Mouse (Mus musculus): ENCODE data around the gene Pygb.

The Pygb gene

GRCm38 (mm10) chr2:150786251-150787180 lies at the start of gene Pygb:
TSS of gene Pygb (plus strand) at chr2:150786735.
- peak; percentile 61 to 78 for DNase-seq (ENCODE audit: low spot score in 2 of 2)

- DNase-seq (ENCODE audit: low spot score in 2 of 2), result no peak
Observed at GRCm38 (mm10) chr2:150737881-150738280, 48.7 kb upstream of the Pygb start.

DNA sequence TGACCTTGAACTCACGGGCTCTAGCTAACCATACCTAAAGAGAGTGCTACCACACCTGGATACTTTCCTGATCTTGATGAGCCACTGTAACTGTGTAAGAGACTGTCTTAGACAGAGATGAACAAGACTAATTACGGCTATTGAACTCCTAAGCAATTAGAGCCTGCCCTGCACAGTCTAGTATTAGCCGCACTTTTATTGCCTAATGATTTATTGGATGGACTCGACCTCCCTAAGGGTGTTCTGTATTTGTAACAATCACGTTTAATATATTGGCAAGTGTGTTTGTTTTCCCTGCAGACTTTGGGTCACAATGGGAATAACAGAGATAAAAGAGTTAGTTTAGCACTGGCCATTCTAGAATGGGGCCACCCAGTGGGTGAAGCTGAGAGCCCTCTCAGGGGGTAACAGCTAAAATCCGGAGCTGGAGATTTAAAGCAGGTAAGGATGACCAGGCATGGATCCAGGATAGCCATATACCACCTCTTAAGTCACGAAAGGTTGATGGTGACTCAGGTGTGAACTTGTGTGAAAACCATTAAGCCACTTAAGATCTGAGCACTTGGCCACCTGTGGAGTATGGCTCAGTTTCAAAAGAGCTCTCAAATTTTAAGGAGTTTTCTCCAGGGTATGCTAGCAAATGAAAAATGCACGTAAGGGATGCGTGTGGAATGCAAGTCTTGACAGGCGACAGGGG lies 46.2 kb upstream of the Pygb start:
- DNase-seq (ENCODE audit: low spot score in 2 of 2), result no peak

DNA sequence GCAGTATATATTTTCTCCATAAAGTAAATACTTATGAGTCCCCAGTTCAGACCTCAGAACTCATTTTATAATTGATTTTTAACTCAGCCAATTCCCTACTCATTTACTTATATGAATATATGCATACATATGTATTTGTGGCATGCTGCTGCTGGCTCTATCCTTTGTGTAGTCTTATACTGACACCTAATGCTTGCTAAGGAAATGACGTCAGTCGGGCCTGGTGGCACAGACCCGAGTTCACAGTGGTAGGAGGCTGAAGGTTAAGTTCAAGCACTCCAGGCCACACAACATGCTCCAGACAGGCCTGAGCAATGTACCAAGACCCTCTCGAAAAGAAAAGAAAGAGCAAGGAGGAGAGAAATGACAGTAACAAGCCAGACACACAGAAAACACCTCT lies 45.1 kb upstream of the Pygb start:
- no peak for DNase-seq (ENCODE audit: low spot score in 2 of 2)

DNA sequence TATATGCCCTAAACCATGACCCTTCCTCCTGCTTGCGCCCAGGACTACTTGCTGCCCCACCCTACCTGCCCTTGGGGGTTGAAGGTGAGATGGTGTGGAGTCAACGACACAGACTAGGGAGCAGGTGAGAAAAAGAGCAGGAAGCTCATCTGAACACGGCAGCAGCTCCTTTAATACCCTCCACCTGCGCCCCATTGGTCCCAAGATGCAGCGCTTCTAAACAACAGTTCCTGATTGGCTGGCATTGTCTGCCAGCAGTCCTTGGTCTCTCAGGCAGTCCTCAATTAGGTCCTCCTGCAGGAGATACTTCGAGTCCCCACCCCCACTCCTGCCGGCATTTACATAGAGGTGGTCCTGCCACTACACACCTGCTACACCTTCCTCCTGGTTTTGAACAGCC lies 41.5 kb upstream of the Pygb start:
- no peak for DNase-seq (ENCODE audit: low spot score in 2 of 2)

GRCm38 (mm10) chr2:150748854-150749253 lies 37.7 kb upstream of the Pygb start, which contains the start of gene Entpd6:
TSS of gene Entpd6 (plus strand) at chr2:150749042.
- peak; percentile 94 to 95 for DNase-seq (ENCODE audit: low spot score in 2 of 2)

GRCm38 (mm10) chr2:150749283-150749682 lies 37.3 kb upstream of the Pygb start:
- no peak for DNase-seq (ENCODE audit: low spot score in 2 of 2)

DNA sequence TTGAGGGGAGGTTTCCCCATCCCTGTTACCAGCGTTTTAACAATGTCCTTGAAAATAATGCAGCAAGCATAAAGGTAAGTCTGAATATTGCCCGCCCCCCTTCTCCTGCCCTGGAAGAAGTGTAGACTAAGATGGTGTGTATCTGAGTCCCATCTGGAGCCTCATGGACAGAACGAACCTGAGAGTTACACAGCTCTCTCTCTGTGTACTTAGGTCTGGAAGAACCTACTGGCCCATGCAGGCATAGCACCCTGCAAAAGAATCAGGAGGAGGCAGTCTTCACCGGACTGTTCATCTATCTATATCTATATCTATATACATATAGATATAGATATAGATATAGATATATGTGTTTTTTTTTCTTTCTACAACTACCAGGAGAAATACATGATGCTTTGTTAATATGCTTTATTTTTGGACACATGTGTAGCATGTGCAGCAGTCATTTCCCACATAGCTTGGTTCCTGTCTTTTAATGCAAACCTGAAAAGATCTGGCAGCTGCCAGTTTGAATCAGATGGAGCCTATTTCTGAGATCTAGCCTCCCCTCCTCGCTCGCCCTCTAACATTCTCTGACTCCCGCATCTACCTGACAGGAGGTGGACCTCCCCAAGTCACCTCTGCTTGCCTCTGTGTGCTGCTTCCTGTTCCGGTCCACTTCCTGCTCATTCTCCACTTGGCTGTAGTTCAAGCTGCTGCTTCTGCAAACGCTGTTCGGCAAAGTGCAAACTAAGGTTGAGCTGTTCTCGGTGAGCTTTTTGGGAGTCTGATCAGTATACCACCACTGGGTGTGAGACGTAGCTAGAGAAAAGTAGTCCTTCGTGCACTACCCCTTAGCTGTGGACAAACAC lies 36.2 kb upstream of the Pygb start:
- DNase-seq (ENCODE audit: low spot score in 2 of 2), result no peak

DNA sequence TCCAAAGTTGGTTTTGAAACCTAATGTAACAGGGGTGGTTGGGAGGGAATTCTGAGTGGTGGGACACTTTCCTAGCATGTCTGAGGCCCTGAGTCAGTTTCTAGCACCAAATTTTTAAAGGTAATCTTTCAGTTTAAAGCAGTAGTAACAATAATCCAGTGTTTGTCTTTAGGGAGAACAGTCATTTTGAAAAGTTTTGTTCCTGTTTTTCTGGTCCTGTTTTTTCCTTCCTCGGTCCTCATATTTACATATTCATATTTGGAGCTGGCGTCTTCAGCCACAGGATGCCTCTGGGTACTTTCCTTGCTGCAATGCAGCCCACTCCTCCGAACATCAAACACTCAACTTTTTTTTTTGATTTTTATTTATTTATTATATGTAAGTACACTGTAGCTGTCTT lies 31.5 kb upstream of the Pygb start:
- no peak for DNase-seq (ENCODE audit: low spot score in 2 of 2)

DNA sequence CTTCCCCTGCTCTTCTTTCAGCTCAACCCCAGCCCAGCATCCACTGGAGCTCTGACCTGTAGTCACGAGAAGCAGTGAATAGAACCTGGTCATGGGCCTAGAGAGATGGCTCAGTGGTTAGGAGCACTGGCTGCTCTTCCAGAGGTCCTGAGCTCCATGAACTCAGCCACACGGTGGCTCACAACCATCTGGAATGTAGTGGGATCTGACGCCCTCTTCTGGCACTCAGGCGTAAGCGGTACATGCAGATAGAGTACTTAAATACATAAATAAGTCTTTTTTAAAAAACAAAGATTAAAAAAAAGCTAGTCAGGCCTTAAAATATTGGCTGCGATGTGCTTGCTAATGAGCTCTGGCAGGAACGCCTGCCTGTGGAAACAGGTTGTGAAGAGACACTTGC lies 25.1 kb upstream of the Pygb start:
- DNase-seq (ENCODE audit: low spot score in 2 of 2), result no peak

- DNase-seq (ENCODE audit: low spot score in 2 of 2), result no peak
Observed at GRCm38 (mm10) chr2:150765619-150766018, 20.9 kb upstream of the Pygb start.

DNA sequence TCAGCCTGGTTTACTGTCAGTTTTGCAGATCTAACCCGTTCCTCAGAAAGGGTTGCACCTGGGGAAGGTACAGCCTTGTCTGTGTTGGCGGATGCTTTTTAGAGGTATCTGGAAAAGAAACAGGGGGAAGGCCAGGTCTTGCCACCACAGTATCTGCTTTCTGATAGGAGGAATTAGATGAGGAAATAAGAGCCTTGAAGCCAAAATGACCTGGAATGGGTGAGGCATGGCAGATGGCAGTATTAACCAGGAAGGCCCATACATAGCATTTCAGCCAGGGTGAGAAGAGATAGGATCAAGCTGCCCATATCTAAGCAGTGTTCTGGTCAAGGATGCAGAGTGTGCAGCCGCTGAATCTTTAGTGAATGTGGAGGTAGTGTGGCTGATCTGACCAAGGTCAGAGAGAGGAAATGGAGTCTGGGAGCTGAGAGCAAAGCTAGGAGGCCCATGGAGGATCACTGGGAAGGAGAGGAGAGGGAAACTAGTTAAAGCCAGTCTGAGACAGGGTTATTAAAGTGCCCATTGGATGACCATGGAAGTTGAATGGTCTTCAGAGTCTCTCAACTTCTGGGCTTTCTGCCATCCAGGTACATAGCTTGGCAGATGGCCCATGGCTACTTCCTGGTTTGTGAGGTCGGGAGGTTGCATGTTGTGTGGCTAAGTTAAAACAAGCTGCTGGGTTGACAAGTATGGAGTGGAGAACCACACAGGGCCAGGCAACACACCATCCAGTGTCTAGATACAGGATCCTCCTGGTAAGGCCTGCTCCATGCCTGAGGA lies 20.3 kb upstream of the Pygb start:
- no peak for DNase-seq (ENCODE audit: low spot score in 2 of 2)

DNA sequence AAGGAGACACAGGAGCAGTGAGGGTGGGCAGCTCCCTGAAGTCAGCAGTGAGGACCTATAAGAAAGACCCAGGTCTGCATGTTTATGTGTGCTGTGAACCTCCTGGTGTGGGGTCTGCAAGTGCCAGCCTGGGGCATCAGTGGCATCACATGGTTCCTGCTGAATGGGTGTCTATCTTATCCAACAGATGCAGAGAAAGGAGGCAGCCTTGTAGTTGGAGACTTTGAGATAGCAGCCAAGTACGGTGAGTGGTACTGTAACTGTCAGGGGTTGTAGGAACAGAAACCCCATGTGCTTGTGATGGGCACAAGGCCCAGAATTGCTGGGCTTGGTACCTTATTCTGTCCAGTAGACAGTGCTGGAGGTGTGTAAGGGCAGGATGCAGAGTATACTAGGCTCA lies 17.9 kb upstream of the Pygb start:
- DNase-seq (ENCODE audit: low spot score in 2 of 2), result no peak

DNA sequence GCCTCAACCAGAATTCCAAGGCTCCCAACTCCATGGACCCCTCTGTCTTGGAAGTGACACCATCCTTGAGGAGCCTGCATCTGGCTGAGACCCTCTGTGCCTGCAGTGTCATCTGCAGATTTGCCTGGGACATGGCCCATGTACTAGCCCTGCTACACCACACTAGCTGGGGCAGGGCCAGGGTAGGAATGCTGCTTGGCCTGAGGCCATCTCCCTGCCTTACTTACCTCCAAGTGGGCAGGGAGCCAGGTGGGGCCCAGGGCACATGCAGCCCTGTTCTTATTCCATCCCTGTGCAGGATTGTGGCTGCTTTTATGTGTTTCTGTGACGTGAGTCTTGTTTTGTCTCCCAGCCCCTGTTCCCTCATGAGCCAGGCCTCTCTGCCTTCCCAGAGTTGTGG lies 15.8 kb upstream of the Pygb start:
- DNase-seq (ENCODE audit: low spot score in 2 of 2), result no peak

DNA sequence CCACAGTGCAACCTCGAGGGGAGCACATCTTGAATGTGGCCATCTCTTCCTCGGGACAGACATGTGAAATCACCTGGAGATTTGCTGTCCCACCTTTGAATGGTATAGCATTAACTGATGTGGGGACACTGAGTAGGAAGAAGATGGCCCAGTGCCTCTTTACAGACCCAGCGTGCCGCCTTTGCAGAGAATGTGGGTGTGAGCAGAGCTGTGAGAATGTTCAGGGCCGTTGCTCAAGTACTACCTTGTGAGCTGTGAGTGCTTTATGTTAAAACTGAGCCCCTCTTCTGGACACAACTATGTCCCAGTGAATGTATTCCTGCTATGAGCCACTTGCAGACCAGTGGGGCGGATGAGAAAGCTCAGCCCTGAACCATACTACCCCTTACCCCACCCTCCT lies 15.4 kb upstream of the Pygb start:
- DNase-seq (ENCODE audit: low spot score in 2 of 2), result no peak

DNA sequence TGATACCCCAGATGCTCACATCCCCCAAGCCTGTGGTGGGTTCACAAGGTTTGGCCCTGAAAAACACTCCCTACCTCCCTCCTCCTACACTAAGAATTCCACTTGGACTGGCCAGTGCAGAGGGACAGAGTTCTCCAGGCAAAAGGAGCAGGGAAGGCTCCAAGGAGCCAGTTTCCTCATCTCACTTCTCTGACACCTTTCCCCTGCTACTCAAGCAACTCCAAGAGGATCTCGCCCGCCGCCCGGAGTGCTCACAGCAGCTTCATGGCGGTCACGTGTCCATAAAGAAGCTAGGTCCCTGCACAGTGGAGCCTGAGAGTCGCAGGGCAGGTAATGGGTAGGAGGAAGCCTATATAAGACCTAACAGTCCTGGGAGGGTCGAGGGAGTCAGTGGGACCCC lies 14.5 kb upstream of the Pygb start:
- no peak for DNase-seq (ENCODE audit: low spot score in 2 of 2)

DNA sequence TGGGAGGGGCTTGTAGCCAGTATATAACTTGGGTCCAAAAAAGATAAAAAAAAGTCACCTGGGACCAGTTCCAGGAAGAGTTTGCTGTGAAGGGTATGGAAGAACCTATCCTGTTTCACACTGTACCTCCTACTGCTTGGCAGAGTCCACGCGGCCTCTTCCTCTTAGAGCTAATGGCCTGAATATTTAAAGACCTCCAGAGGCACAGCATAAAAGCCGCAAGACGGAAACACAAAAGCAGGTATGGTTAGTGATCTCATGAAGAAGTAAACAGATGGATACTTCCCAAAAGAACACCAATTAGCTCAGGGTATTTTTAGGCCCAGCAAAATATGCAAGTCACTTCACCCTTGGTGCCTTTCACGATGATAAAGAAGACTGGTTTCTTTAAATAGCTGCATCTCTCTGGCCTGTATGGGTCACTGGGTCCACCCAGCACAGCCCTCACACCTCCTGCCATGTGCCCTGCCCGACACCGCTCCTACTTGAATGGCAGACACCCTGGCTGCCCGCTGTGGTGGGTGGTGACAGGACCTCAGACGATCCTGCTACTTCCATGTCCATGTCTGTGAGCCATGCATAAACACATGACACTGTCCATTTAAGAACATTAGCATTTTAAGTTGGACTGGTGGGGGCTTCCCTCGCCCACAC lies 13.9 kb upstream of the Pygb start:
- no peak for DNase-seq (ENCODE audit: low spot score in 2 of 2)

DNA sequence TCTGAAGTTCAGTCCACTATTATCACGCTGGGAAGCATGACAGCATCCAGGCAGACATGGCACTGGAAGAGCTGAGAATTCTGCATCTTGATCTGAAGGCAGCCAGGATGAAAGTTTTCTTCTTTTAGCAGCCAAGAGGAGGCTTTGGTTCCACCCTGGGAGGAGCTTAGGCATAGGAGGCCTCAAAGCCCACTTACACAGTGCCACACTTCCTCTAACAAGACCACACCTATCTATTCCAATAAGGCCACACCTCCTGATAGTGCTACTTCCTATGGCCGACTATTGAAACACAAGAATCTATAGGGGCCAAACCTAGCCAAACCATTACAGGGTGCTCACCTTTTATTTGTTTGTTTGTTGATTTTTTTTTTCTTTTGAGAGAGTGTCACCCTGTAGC lies 3.7 kb upstream of the Pygb start:
- no peak for DNase-seq (ENCODE audit: low spot score in 2 of 2)

- no peak for DNase-seq (ENCODE audit: low spot score in 2 of 2)
Observed at GRCm38 (mm10) chr2:150787234-150787771, 768 bp downstream of the Pygb start.

- DNase-seq (ENCODE audit: low spot score in 2 of 2), result peak; percentile 66 to 67
Observed at GRCm38 (mm10) chr2:150788768-150789550, 2.4 kb downstream of the Pygb start.

Measured in frontal cortex, postnatal 14 days (tissue).